8 mouse cellular contexts compared by ENCODE assay signal in genomic region chr7:127472060-127472459, GRCm38 (mm10). TPM values are rescaled to one million over a fixed set of nuclear protein-coding genes. Genes with fewer than 3 reads are reported as not detected.
A peak's percentile ranks its signal among the peaks of the same experiment; 100 is the strongest.
DNase-seq lines count a peak whose midpoint lies in the region; ATAC-seq and TF ChIP-seq lines count a peak whose summit lies in the region.

No protein-coding gene starts in this region.

- peak overlapping the region; percentile 99 for H3K27ac ChIP-seq in kidney, embryonic 16.5 days (ENCODE audit: low read length)
- H3K27ac ChIP-seq in bone marrow, adult 2 months (ENCODE audit: control insufficient read depth, insufficient read depth, low read depth, low read length, poor library complexity) = peak overlapping the region; percentile 96
- H3K27ac ChIP-seq in hindbrain, embryonic 10.5 days = peak overlapping the region; percentile 98
- peak overlapping the region; percentile 98 for H3K27ac ChIP-seq in midbrain, embryonic 13.5 days

- peak overlapping the region; percentile 88 for H3K4me2 ChIP-seq in kidney, embryonic 16.5 days (replicated peaks; ENCODE audit: low read depth, low read length)
- H3K4me2 ChIP-seq in midbrain, embryonic 13.5 days (replicated peaks) = peak overlapping the region; percentile 93

- no peak for ATAC-seq in kidney, embryonic 16.5 days (ENCODE audit: low FRiP score, low TSS enrichment)
- ATAC-seq in midbrain, embryonic 13.5 days = no peak; the same call in 1 of the 2 replicates

- TF ChIP-seq POLR2A in bone marrow, adult 2 months (IDR thresholded peaks at IDR 0.05; ENCODE audit: borderline replicate concordance, control insufficient read depth, low read depth, low read length) = no peak

- peak overlapping the region; percentile 93 for H3K9ac ChIP-seq in kidney, embryonic 16.5 days (replicated peaks; ENCODE audit: low read length)
- peak overlapping the region; percentile 98 for H3K9ac ChIP-seq in midbrain, embryonic 13.5 days (replicated peaks)

- TF ChIP-seq CTCF in bone marrow, adult 2 months (IDR thresholded peaks at IDR 0.05; ENCODE audit: control insufficient read depth, insufficient read depth, low read length) = no peak

- no peaks in the 10 kb centered on the region for H3K27me3 ChIP-seq in kidney, embryonic 16.5 days (ENCODE audit: insufficient read depth, low read length)
- H3K27me3 ChIP-seq in hindbrain, embryonic 10.5 days (ENCODE audit: insufficient read depth, poor library complexity, severe bottlenecking) = no peaks in the 10 kb centered on the region
- no peaks in the 10 kb centered on the region for H3K27me3 ChIP-seq in midbrain, embryonic 13.5 days

- peaks cover 3% of the 10 kb centered on the region; the same call in 1 of the 2 replicates for H3K9me3 ChIP-seq in kidney, embryonic 16.5 days (ENCODE audit: low read length)
- H3K9me3 ChIP-seq in hindbrain, embryonic 10.5 days = 0 out of 2 replicates have a peak, but pooled peaks cover 3% of the 10 kb centered on the region
- no peaks in the 10 kb centered on the region for H3K9me3 ChIP-seq in midbrain, embryonic 13.5 days

- peak overlapping the region; percentile 67 for H3K4me3 ChIP-seq in kidney, embryonic 16.5 days (ENCODE audit: low read length)
- peak overlapping the region; percentile 95 for H3K4me3 ChIP-seq in bone marrow, adult 2 months (replicated peaks; ENCODE audit: control insufficient read depth, low read depth, low read length)
- peak overlapping the region; percentile 96 for H3K4me3 ChIP-seq in hindbrain, embryonic 10.5 days
- peak overlapping the region; percentile 87 for H3K4me3 ChIP-seq in midbrain, embryonic 13.5 days (replicated peaks)

- no peak for DNase-seq in kidney, adult 8-10 months
- DNase-seq in hindbrain, embryonic 10.5 days (ENCODE audit: low spot score) = no peak
- DNase-seq in ovary, postnatal 14 days (ENCODE audit: low spot score) = no peak
- DNase-seq in frontal cortex, postnatal 10 days (ENCODE audit: low spot score in 2 of 2) = no peak
- DNase-seq in layer of hippocampus, postnatal 36 days = no peak

- H3K36me3 ChIP-seq in kidney, embryonic 16.5 days (ENCODE audit: insufficient read depth, low read length) = peaks cover 43% of the 10 kb centered on the region
- peaks cover 70% of the 10 kb centered on the region for H3K36me3 ChIP-seq in hindbrain, embryonic 10.5 days
- peaks cover 47% of the 10 kb centered on the region for H3K36me3 ChIP-seq in midbrain, embryonic 13.5 days

- 2% methylated on average over 7 of the region's 7 CpGs for WGBS in kidney, embryonic 16.5 days
- WGBS in bone marrow, adult 2 months = 6% methylated on average over 7 of the region's 7 CpGs
- 2% methylated on average over 7 of the region's 7 CpGs for WGBS in hindbrain, embryonic 10.5 days
- WGBS in midbrain, embryonic 13.5 days = 1% methylated on average over 7 of the region's 7 CpGs

- H3K4me1 ChIP-seq in kidney, embryonic 16.5 days (ENCODE audit: insufficient read depth, low read length) = peaks cover 17% of the 10 kb centered on the region
- H3K4me1 ChIP-seq in bone marrow, adult 2 months (ENCODE audit: control insufficient read depth, insufficient read depth, low read length) = no peaks in the 10 kb centered on the region; the same call in 1 of the 2 replicates
- peaks cover 38% of the 10 kb centered on the region for H3K4me1 ChIP-seq in hindbrain, embryonic 10.5 days (replicated peaks)
- peaks cover 28% of the 10 kb centered on the region for H3K4me1 ChIP-seq in midbrain, embryonic 13.5 days (replicated peaks)

RNA-seq across cellular contexts. Expression of gene Fbrs, which starts 6.9 kb away (rescaled TPM):
- polyA plus RNA-seq in kidney, embryonic 16.5 days (2015; fragmentation: Nextera tagmentation; extraction: Ambion mirVana) = 12.2 and 13.1 TPM in 2 replicates
- 44.9 and 98.7 TPM in 2 replicates for polyA plus RNA-seq in bone marrow, adult 2 months (2011; ENCODE audit: insufficient read depth, insufficient read length, low replicate concordance, missing spikeins)
- polyA plus RNA-seq in hindbrain, embryonic 10.5 days (2016; fragmentation: Nextera tagmentation; extraction: Ambion mirVana) = 9.0 and 12.0 TPM in 2 replicates
- polyA plus RNA-seq in midbrain, embryonic 13.5 days (2015; fragmentation: Nextera tagmentation; extraction: Ambion mirVana) = 11.7 and 14.9 TPM in 2 replicates
- 10 to 100 TPM; 61.5 to 65.4 TPM for total RNA-seq in layer of hippocampus, postnatal 36 days (2021)

RNA-seq across cellular contexts. Expression of gene Prr14, which starts 12.6 kb away (rescaled TPM):
- 41.9 and 47.2 TPM in 2 replicates for polyA plus RNA-seq in kidney, embryonic 16.5 days (2015; fragmentation: Nextera tagmentation; extraction: Ambion mirVana)
- polyA plus RNA-seq in bone marrow, adult 2 months (2011; ENCODE audit: insufficient read depth, insufficient read length, low replicate concordance, missing spikeins) = 70.4 and 119 TPM in 2 replicates
- 53.1 and 65.9 TPM in 2 replicates for polyA plus RNA-seq in hindbrain, embryonic 10.5 days (2016; fragmentation: Nextera tagmentation; extraction: Ambion mirVana)
- 47.5 and 52.3 TPM in 2 replicates for polyA plus RNA-seq in midbrain, embryonic 13.5 days (2015; fragmentation: Nextera tagmentation; extraction: Ambion mirVana)
- total RNA-seq in layer of hippocampus, postnatal 36 days (2021) = 10 to 100 TPM; 27.6 to 30.5 TPM

RNA-seq across cellular contexts. Expression of gene Zfp689, which starts 23.1 kb away (rescaled TPM):
- polyA plus RNA-seq in kidney, embryonic 16.5 days (2015; fragmentation: Nextera tagmentation; extraction: Ambion mirVana) = 8.4 TPM in 2 replicates
- polyA plus RNA-seq in bone marrow, adult 2 months (2011; ENCODE audit: insufficient read depth, insufficient read length, low replicate concordance, missing spikeins) = 2.0 and 3.1 TPM in 2 replicates
- 14.8 and 15.7 TPM in 2 replicates for polyA plus RNA-seq in hindbrain, embryonic 10.5 days (2016; fragmentation: Nextera tagmentation; extraction: Ambion mirVana)
- polyA plus RNA-seq in midbrain, embryonic 13.5 days (2015; fragmentation: Nextera tagmentation; extraction: Ambion mirVana) = 16.1 and 16.3 TPM in 2 replicates
- total RNA-seq in layer of hippocampus, postnatal 36 days (2021) = 1 to 10 TPM; 6.9 to 7.1 TPM

RNA-seq across cellular contexts. Expression of gene Srcap, which starts 39.7 kb away (rescaled TPM):
- 39.6 and 44.1 TPM in 2 replicates for polyA plus RNA-seq in kidney, embryonic 16.5 days (2015; fragmentation: Nextera tagmentation; extraction: Ambion mirVana)
- polyA plus RNA-seq in bone marrow, adult 2 months (2011; ENCODE audit: insufficient read depth, insufficient read length, low replicate concordance, missing spikeins) = 44.3 and 98.5 TPM in 2 replicates
- polyA plus RNA-seq in hindbrain, embryonic 10.5 days (2016; fragmentation: Nextera tagmentation; extraction: Ambion mirVana) = 54.9 and 71.4 TPM in 2 replicates
- 50.3 and 68.8 TPM in 2 replicates for polyA plus RNA-seq in midbrain, embryonic 13.5 days (2015; fragmentation: Nextera tagmentation; extraction: Ambion mirVana)
- total RNA-seq in layer of hippocampus, postnatal 36 days (2021) = 100 to 1,000 TPM; 102 to 114 TPM

RNA-seq across cellular contexts. Expression of gene Gm42715, which starts 47.3 kb away (rescaled TPM):
- polyA plus RNA-seq in kidney, embryonic 16.5 days (2015; fragmentation: Nextera tagmentation; extraction: Ambion mirVana) = 16.2 and 22.4 TPM in 2 replicates
- polyA plus RNA-seq in bone marrow, adult 2 months (2011; ENCODE audit: insufficient read depth, insufficient read length, low replicate concordance, missing spikeins) = 5.3 and 7.8 TPM in 2 replicates
- 16.5 and 18.1 TPM in 2 replicates for polyA plus RNA-seq in hindbrain, embryonic 10.5 days (2016; fragmentation: Nextera tagmentation; extraction: Ambion mirVana)
- polyA plus RNA-seq in midbrain, embryonic 13.5 days (2015; fragmentation: Nextera tagmentation; extraction: Ambion mirVana) = 20.6 and 21.0 TPM in 2 replicates
- 10 to 100 TPM in 1 of 2 experiments, 1 to 10 TPM in 1; 9.8 to 12.2 TPM for total RNA-seq in layer of hippocampus, postnatal 36 days (2021)
